Mouse (Mus musculus): ENCODE data around the gene Vash1. TPM values are rescaled to one million over a fixed set of nuclear protein-coding genes. Genes with fewer than 3 reads are reported as not detected.

Gene Vash1
- total and polyA plus RNA-seq, 3 experiments = 1.1 to 2.7 (median 2.2) TPM

- no peak for TF ChIP-seq TCF12 (IDR thresholded peaks at IDR 0.05; ENCODE audit: low read depth, low read length)
- TF ChIP-seq USF2 (conservative IDR thresholded peaks at IDR 0.05; ENCODE audit: low read depth, low read length) = no peak
- TF ChIP-seq TBP (conservative IDR thresholded peaks at IDR 0.05; ENCODE audit: low read depth, low read length) = no peak
- TF ChIP-seq RAD21 (IDR thresholded peaks at IDR 0.05; ENCODE audit: low read depth, low read length) = no peak
- no peak for TF ChIP-seq JUND (conservative IDR thresholded peaks at IDR 0.05; ENCODE audit: low read depth, low read length)
- TF ChIP-seq NRF1 (IDR thresholded peaks at IDR 0.05; ENCODE audit: low read depth, low read length) = no peak
- TF ChIP-seq CHD1 (IDR thresholded peaks at IDR 0.05; ENCODE audit: low read depth, low read length) = no peak
- no peak for TF ChIP-seq PAX5 (IDR thresholded peaks at IDR 0.05; ENCODE audit: low read length)
- TF ChIP-seq IRF4 (IDR thresholded peaks at IDR 0.05; ENCODE audit: low read depth, low read length) = no peak
- no peak for TF ChIP-seq SIN3A (IDR thresholded peaks at IDR 0.05; ENCODE audit: low read length)
- no peak for TF ChIP-seq MAX (IDR thresholded peaks at IDR 0.05; ENCODE audit: low read length)
- TF ChIP-seq MAZ (IDR thresholded peaks at IDR 0.05; ENCODE audit: low read depth, low read length) = no peak
- no peak for TF ChIP-seq ZKSCAN1 (IDR thresholded peaks at IDR 0.05; ENCODE audit: borderline replicate concordance, low read depth, low read length)
- no peak for TF ChIP-seq HCFC1 (IDR thresholded peaks at IDR 0.05; ENCODE audit: low read depth, low read length)
- Histone ChIP-seq H3K4me2 (ENCODE audit: insufficient read depth, low read depth, poor library complexity, severe bottlenecking) (no peak overlapping the region), H3K36me3 (replicated peaks in 1 of 2; ENCODE audit: control insufficient read depth in 1 of 2, insufficient read depth in 1 of 2, low read length in 1 of 2) (no peaks in the 10 kb centered on the region), H3K79me2 (replicated peaks; ENCODE audit: control insufficient read depth, extremely low read depth, insufficient read depth, poor library complexity, severe bottlenecking) (no peaks in the 10 kb centered on the region), H3K27me3 (replicated peaks) (no peaks in the 10 kb centered on the region), H3K4me3 (replicated peaks in 1 of 3; ENCODE audit: low read depth in 2 of 3, low read length in 2 of 3, poor library complexity in 1 of 3) (no peak overlapping the region), H3K9ac (ENCODE audit: insufficient read depth, low read depth) (no peak overlapping the region), H3K4me1 (ENCODE audit: control insufficient read depth in 1 of 2, insufficient read depth in 2 of 2) (peaks cover 22 to 81% of the 10 kb centered on the region in 2 experiments), H3K9me3 (replicated peaks; ENCODE audit: low read length) (no peaks in the 10 kb centered on the region), H3K27ac (ENCODE audit: insufficient read depth, low read depth) (no peak overlapping the region)
- dilution Hi-C loops (cut with MboI; ENCODE audit: extremely low pct_ligation_motif_present, extremely low pct_unique_long_range_greater_than_20kb, low sequenced_read_pairs) = no loop called here
- in situ Hi-C loops (cut with MboI; ENCODE audit: low pct_ligation_motif_present, low pct_unique_long_range_greater_than_20kb, low sequenced_read_pairs) = no loop called here
- no peak for DNase-seq (ENCODE audit: extremely low read depth)
These were observed 1.5 kb downstream of the Vash1 start for GRCm38 (mm10) chr12:86679991-86680491.

GRCm38 (mm10) chr12:86680591-86681193 is 2.2 kb downstream of the Vash1 start:
- Histone ChIP-seq H3K27ac (ENCODE audit: insufficient read depth, low read depth) (no peak overlapping the region), H3K36me3 (replicated peaks in 1 of 2; ENCODE audit: control insufficient read depth in 1 of 2, insufficient read depth in 1 of 2, low read length in 1 of 2) (no peaks in the 10 kb centered on the region), H3K79me2 (replicated peaks; ENCODE audit: control insufficient read depth, extremely low read depth, insufficient read depth, poor library complexity, severe bottlenecking) (no peaks in the 10 kb centered on the region), H3K4me3 (replicated peaks in 1 of 3; ENCODE audit: low read depth in 2 of 3, low read length in 2 of 3, poor library complexity in 1 of 3) (no peak overlapping the region), H3K9ac (ENCODE audit: insufficient read depth, low read depth) (no peak overlapping the region), H3K4me1 (ENCODE audit: control insufficient read depth in 1 of 2, insufficient read depth in 2 of 2) (peaks cover 22 to 79% of the 10 kb centered on the region in 2 experiments), H3K4me2 (ENCODE audit: insufficient read depth, low read depth, poor library complexity, severe bottlenecking) (no peak overlapping the region), H3K27me3 (replicated peaks) (no peaks in the 10 kb centered on the region), H3K9me3 (replicated peaks; ENCODE audit: low read length) (no peaks in the 10 kb centered on the region)
- in situ Hi-C loops (cut with MboI; ENCODE audit: low pct_ligation_motif_present, low pct_unique_long_range_greater_than_20kb, low sequenced_read_pairs) = no loop called here
- no peak for DNase-seq (ENCODE audit: extremely low read depth)
- dilution Hi-C loops (cut with MboI; ENCODE audit: extremely low pct_ligation_motif_present, extremely low pct_unique_long_range_greater_than_20kb, low sequenced_read_pairs) = no loop called here
- TF ChIP-seq POLR2AphosphoS2 (IDR thresholded peaks at IDR 0.05; ENCODE audit: low read depth, low read length) (no peak), RAD21 (IDR thresholded peaks at IDR 0.05; ENCODE audit: low read depth, low read length) (no peak), MAZ (IDR thresholded peaks at IDR 0.05; ENCODE audit: low read depth, low read length) (no peak), ZC3H11A (IDR thresholded peaks at IDR 0.05; ENCODE audit: low read depth, low read length) (no peak), NELFE (IDR thresholded peaks at IDR 0.05; ENCODE audit: low read depth, low read length) (no peak), ELF1 (IDR thresholded peaks at IDR 0.05; ENCODE audit: low read depth, low read length) (no peak), ZNF384 (IDR thresholded peaks at IDR 0.05; ENCODE audit: low read depth, low read length) (no peak), USF1 (IDR thresholded peaks at IDR 0.05; ENCODE audit: low read depth, low read length) (no peak), MXI1 (IDR thresholded peaks at IDR 0.05; ENCODE audit: low read depth, low read length) (no peak), HCFC1 (IDR thresholded peaks at IDR 0.05; ENCODE audit: low read depth, low read length) (no peak), USF2 (conservative IDR thresholded peaks at IDR 0.05; ENCODE audit: low read depth, low read length) (no peak), EP300 (IDR thresholded peaks at IDR 0.05; ENCODE audit: low read length) (no peak), CHD2 (IDR thresholded peaks at IDR 0.05; ENCODE audit: low read length) (no peak)
